Mouse (Mus musculus) small intestine, adult 2 months (tissue): ENCODE results near the gene Fam124b.

ENCODE experiments used
- CTCF ChIP-seq: fragments of 200-500 bp; IDR thresholded peaks from 2 replicates; pipeline ENCODE4 v1.5.1; 2012; ENCODE audit warnings: low read depth, mild to moderate bottlenecking, control low read depth, inconsistent platforms, low read length, moderate library complexity, mixed read lengths; ENCODE audit not compliant: insufficient replicate concordance, insufficient read length; ENCODE audit errors: extremely low read depth
- POLR2A ChIP-seq: fragments of 200-500 bp; IDR thresholded peaks from 2 replicates; pipeline ENCODE4 v1.6.1; 2012; ENCODE audit warnings: low read depth, mild to moderate bottlenecking, control low read depth, inconsistent platforms, low read length, moderate library complexity

DNA sequence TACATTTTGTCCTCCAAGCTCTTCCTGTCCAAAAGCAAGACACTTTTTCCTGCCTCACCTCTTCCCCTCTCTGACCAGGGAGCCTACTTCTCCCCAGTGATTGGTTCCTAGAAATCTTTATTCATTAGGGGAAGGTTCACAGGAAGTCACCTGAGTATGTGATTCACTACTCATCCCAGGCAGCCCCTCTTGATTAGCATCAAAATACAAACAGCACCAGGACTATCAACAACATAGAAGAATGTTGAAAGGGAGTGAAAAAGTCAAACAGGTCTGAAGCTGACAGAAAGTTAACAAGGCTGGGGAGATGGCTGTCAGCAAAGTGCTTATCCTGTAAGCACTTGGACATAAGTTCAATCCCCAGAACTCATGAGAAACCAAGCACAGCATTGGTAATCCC, 67.6 kb downstream of the Fam124b start:
- TF ChIP-seq CTCF (no peak), POLR2A (no peak)
